Mouse (Mus musculus): ENCODE measurements around the gene Sfxn3.

- TF ChIP-seq GATA1 (IDR thresholded peaks at IDR 0.05; ENCODE audit: low read length) (no peak), TAL1 (IDR thresholded peaks at IDR 0.05; ENCODE audit: low read length) (no peak)
Measured at GRCm38 (mm10) chr19:45078971-45079764, 31.9 kb downstream of the Sfxn3 start.
